Mouse (Mus musculus): ENCODE data around the gene Pik3r6. TPM values are rescaled to one million over a fixed set of nuclear protein-coding genes. Genes with fewer than 3 reads are reported as not detected.

Gene Pik3r6
- polyA plus RNA-seq (2011; ENCODE audit: insufficient read length, low read depth, missing spikeins) = not detected in 2 replicates

DNA sequence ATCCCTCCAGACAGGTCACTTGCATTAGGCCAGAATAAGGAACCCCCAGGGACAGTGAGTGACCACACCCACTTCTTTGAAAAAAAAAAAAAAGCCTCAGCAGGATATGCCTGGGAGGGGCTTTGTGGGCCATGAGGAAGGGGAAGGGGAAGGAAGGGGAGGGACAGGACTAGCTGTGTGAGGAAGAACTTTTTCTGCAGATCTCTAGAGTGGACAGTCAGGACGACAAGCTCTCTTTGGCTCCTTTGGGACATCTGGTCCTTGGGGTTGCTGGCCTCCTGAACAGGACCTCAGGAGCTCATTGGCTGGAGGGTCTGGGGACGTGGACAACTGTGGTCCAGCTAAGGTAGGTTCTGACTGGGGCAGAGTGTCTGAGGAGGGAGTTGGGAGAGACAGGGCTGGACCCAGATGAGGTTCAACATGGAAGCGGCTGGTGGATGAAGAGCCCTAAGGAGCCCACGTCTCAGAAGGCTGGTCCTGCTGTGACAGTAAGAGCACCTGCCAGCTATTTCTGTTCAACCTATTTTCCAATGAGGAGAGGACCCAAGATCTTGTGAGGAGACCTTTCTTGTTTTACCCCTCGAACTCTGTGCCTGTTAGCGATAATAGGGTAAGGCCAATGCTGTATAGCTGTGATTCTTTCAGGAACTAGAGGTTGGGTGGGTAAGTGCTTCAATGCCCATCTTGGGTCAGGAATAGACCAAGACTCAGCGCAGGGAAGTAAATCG, at the start of gene Pik3r6:
Gene Pik3r6 (plus strand): TSS at position 118 of the 728 bp plus-strand sequence.
- H3K4me1 ChIP-seq (ENCODE audit: control insufficient read depth, insufficient read depth, low read length) = no peaks in the 10 kb centered on the region
- H3K4me3 ChIP-seq (ENCODE audit: insufficient read depth, low read length) = no peak within 1 kb of the TSS
- no peak within 1 kb of the TSS for H3K27ac ChIP-seq (ENCODE audit: insufficient read depth, low read length)
- TF ChIP-seq CTCF (IDR thresholded peaks at IDR 0.05; ENCODE audit: borderline replicate concordance, insufficient read depth, low read length) = no peak

DNA sequence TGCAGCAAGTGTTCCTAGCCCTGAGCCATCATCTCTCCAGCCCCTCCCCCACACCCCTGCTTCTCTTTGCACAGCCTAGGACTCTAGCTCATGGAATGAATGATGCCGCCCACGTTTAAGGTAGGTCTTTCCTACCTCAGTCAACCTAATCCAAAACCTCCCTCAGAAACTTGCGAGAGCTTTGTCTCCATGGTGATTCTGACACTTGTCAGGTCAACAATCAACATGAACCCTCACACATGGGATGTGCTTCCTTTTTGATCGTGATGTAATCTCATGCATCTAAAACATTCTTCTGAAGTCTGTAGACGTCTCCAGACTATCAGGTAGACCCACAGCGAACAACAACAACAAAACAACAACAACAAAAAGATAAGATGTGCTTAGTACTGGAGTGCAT, 49.5 kb upstream of the Pik3r6 start:
- no peak overlapping the region for H3K27ac ChIP-seq (ENCODE audit: insufficient read depth, low read length)

DNA sequence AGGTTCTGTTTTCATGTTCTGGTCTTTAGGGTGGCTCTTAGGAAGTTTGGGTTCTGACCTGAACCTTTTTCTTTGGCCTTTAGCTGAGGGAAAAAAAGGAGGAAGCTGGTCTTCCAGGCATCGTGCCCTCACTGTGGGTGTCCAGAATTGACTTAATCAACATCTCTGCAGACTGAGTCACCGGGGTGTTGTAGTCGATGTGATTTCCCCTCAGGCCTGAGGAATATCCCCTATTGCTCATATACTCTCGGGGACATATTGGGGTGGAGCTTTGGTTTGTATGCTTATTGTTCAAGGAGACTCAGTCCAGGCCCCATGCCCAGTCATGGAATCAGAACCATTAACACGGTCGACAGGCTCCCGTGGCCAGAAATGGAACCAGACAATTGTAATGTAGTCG, 44.7 kb upstream of the Pik3r6 start:
- TF ChIP-seq POLR2A (IDR thresholded peaks at IDR 0.05; ENCODE audit: low read depth, low read length) = no peak
- TF ChIP-seq CTCF (IDR thresholded peaks at IDR 0.05; ENCODE audit: borderline replicate concordance, insufficient read depth, low read length) = no peak
- Histone ChIP-seq H3K4me3 (ENCODE audit: insufficient read depth, low read length) (no peak overlapping the region), H3K4me1 (ENCODE audit: control insufficient read depth, insufficient read depth, low read length) (peaks cover 8% of the 10 kb centered on the region; the same call in 1 of the 2 replicates), H3K27ac (ENCODE audit: insufficient read depth, low read length) (no peak overlapping the region)

More for the DNA sequence above, 49.5 kb upstream of the Pik3r6 start:
- H3K4me3 ChIP-seq (ENCODE audit: insufficient read depth, low read length) = no peak overlapping the region
- H3K4me1 ChIP-seq (ENCODE audit: control insufficient read depth, insufficient read depth, low read length) = peaks cover 15% of the 10 kb centered on the region
- TF ChIP-seq POLR2A (IDR thresholded peaks at IDR 0.05; ENCODE audit: low read depth, low read length) = no peak
- no peak for TF ChIP-seq CTCF (IDR thresholded peaks at IDR 0.05; ENCODE audit: borderline replicate concordance, insufficient read depth, low read length)

DNA sequence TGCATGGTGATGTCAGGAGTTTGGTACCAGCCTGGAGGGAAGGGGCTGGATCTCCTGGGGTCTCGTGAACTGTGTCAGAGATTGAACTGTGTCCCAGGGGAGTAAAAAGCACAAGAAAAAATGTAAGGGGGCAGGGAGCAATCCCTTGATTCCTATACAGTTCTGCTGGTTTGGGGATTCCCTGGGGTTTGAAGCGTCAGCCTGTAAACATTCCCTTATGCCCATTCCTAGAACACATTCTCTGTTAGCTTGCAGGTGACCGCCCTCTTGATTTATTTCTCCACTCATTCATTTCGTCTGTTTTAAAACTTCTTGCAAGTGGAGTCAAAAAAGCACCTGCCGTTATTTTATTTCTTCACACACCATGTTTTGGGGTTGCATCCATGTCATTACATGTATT, 43.8 kb upstream of the Pik3r6 start:
- Histone ChIP-seq H3K27ac (ENCODE audit: insufficient read depth, low read length) (no peak overlapping the region), H3K4me1 (ENCODE audit: control insufficient read depth, insufficient read depth, low read length) (peaks cover 8% of the 10 kb centered on the region; the same call in 1 of the 2 replicates), H3K4me3 (ENCODE audit: insufficient read depth, low read length) (no peak overlapping the region)
- TF ChIP-seq POLR2A (IDR thresholded peaks at IDR 0.05; ENCODE audit: low read depth, low read length) (no peak), CTCF (IDR thresholded peaks at IDR 0.05; ENCODE audit: borderline replicate concordance, insufficient read depth, low read length) (no peak)

DNA sequence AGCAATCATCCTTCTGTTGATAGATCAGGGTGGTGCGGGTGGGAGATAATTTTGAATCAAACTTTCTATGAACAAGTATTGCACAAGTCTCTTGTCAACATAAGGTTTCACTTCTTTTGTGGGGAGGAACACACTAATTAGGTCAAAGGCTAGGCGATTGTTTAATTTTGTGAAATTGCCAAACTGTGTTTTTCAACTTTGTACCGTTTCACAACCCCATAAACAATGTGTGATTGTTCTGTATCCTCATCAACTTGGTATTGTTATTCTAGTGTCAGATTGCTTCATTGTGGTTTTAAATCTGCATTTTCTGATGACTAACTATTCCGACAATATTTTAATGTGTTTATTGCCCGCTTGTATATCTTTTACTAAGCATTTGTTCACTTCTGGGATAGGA, 43.3 kb upstream of the Pik3r6 start:
- no peak overlapping the region for H3K27ac ChIP-seq (ENCODE audit: insufficient read depth, low read length)
- H3K4me1 ChIP-seq (ENCODE audit: control insufficient read depth, insufficient read depth, low read length) = peaks cover 8% of the 10 kb centered on the region; the same call in 1 of the 2 replicates
- no peak overlapping the region for H3K4me3 ChIP-seq (ENCODE audit: insufficient read depth, low read length)
- TF ChIP-seq POLR2A (IDR thresholded peaks at IDR 0.05; ENCODE audit: low read depth, low read length) (no peak), CTCF (IDR thresholded peaks at IDR 0.05; ENCODE audit: borderline replicate concordance, insufficient read depth, low read length) (no peak)

DNA sequence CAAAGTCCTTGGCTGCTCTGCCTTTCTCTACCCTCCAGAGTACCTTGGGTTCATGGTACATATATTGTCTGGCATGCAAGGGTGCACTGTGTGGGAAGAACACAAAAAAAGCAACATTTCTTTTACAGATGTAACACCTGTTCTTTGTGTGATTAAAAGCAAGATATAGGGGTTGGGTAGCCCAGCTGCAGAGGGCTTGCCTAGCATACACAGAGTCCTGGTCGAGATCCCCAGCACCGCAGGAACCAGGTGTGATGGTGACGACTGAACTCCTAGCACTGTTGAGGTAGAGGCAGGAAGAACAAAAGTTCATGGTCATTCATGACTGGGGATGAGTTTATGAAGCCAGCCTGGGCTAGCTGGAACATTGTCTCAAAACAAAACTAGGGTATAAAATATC, 40.1 kb upstream of the Pik3r6 start:
- H3K27ac ChIP-seq (ENCODE audit: insufficient read depth, low read length) = no peak overlapping the region
- TF ChIP-seq CTCF (IDR thresholded peaks at IDR 0.05; ENCODE audit: borderline replicate concordance, insufficient read depth, low read length) (no peak), POLR2A (IDR thresholded peaks at IDR 0.05; ENCODE audit: low read depth, low read length) (no peak)
- H3K4me3 ChIP-seq (ENCODE audit: insufficient read depth, low read length) = no peak overlapping the region
- peaks cover 8% of the 10 kb centered on the region; the same call in 1 of the 2 replicates for H3K4me1 ChIP-seq (ENCODE audit: control insufficient read depth, insufficient read depth, low read length)

DNA sequence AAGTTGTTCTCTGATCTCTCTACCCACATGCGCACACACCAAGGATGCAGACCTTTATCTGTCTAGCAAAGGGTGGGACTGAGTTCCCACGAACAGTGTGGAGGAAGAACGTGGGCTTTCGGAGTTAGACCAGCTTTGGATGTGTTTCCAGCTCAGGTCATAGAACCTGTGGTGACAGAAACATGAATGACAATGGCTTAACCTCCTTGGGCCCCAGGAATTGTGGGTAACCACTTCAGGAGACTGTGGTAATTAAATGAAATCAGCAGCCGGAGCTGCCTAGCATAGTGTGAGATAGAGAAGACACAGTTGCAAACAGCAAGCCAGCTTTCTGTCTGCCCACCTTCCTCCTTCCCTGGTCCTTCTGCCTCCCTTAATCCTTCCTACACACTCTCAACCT, 38.6 kb upstream of the Pik3r6 start:
- H3K4me3 ChIP-seq (ENCODE audit: insufficient read depth, low read length) = no peak overlapping the region
- peaks cover 14% of the 10 kb centered on the region for H3K4me1 ChIP-seq (ENCODE audit: control insufficient read depth, insufficient read depth, low read length)
- no peak overlapping the region for H3K27ac ChIP-seq (ENCODE audit: insufficient read depth, low read length)
- TF ChIP-seq POLR2A (IDR thresholded peaks at IDR 0.05; ENCODE audit: low read depth, low read length) = no peak
- no peak for TF ChIP-seq CTCF (IDR thresholded peaks at IDR 0.05; ENCODE audit: borderline replicate concordance, insufficient read depth, low read length)

DNA sequence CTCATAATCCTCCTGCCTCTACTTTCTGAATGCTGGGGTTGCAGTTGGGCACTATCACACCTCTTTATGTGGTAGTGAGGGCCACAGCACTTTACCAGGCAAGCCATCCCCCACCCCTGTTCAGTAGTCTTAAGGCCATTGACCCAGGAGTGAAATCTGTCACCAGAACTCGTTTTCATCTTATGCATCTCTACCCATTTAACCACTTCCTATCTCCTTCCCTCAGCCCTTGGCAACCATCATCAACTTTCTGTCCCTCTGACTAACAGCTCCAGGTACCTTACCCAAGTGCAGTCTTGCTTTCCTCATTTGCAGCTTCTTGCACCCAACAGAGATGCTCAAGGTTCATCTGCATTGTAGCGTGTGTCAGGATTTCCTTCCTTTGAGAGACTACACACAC, 37.7 kb upstream of the Pik3r6 start:
- TF ChIP-seq CTCF (IDR thresholded peaks at IDR 0.05; ENCODE audit: borderline replicate concordance, insufficient read depth, low read length) = no peak
- no peak for TF ChIP-seq POLR2A (IDR thresholded peaks at IDR 0.05; ENCODE audit: low read depth, low read length)
- Histone ChIP-seq H3K27ac (ENCODE audit: insufficient read depth, low read length) (no peak overlapping the region), H3K4me3 (ENCODE audit: insufficient read depth, low read length) (no peak overlapping the region), H3K4me1 (ENCODE audit: control insufficient read depth, insufficient read depth, low read length) (peaks cover 14% of the 10 kb centered on the region)

DNA sequence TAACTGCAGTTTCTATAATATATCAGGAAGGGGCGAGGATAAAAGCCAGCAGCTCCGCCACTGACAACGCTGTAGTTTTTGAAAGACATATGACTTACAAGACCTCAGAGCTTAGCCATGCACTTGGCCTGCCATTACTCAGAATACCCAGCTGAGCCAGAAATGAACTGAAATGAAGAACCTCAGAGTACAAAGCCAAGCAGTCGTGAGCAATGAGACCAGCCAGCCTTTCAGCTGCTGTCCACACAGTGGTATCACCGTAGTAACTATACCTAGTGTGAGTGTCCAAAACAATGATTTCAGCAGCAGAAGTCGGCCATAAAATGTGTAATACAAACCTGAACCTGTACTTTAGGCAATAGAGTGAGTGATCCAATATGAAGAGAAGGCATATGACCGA, 35.4 kb upstream of the Pik3r6 start:
- peaks cover 14% of the 10 kb centered on the region for H3K4me1 ChIP-seq (ENCODE audit: control insufficient read depth, insufficient read depth, low read length)
- H3K4me3 ChIP-seq (ENCODE audit: insufficient read depth, low read length) = no peak overlapping the region
- TF ChIP-seq POLR2A (IDR thresholded peaks at IDR 0.05; ENCODE audit: low read depth, low read length) (no peak), CTCF (IDR thresholded peaks at IDR 0.05; ENCODE audit: borderline replicate concordance, insufficient read depth, low read length) (no peak)
- no peak overlapping the region for H3K27ac ChIP-seq (ENCODE audit: insufficient read depth, low read length)

DNA sequence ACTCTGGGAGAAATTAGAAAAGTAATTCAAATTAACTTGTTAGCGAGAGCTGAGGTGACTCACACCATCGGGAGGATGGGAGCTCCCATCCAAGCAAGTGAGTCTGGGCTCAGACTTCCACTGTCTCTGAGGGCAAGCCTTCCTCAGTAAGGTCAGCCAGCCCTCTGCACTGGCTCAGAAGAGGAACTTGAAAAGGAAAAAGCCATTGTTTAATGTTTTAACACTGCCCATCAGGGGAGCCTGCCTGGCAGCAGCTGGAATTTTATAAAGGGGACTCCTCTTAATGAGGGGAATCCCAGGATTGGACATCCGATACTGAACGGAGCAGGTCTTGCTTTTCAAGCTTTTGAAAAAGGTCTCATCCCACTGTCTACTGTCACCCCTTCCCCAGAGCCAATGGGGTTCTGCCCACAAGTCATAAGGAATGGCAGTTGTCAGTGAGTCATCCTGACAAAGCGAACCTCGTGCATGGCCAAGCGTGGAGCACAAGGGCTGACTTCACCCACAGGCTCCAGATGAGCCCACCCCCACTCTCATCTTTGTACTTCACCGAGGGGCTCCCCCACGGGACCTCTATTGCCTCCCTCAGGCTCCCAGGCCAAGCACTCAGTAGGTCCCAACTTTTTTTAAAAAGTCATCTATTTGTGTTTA, 34.7 kb upstream of the Pik3r6 start:
- peaks cover 14% of the 10 kb centered on the region for H3K4me1 ChIP-seq (ENCODE audit: control insufficient read depth, insufficient read depth, low read length)
- H3K4me3 ChIP-seq (ENCODE audit: insufficient read depth, low read length) = no peak overlapping the region
- TF ChIP-seq POLR2A (IDR thresholded peaks at IDR 0.05; ENCODE audit: low read depth, low read length) (no peak), CTCF (IDR thresholded peaks at IDR 0.05; ENCODE audit: borderline replicate concordance, insufficient read depth, low read length) (no peak)

More for the DNA sequence above, 34.7 kb upstream of the Pik3r6 start:
- no peak overlapping the region for H3K27ac ChIP-seq (ENCODE audit: insufficient read depth, low read length)

All from embryonic fibroblast, embryonic 13.5 days (primary cell).